Mouse (Mus musculus): ENCODE data around the gene Zswim1.

- TF ChIP-seq POLR2A (IDR thresholded peaks at IDR 0.05; ENCODE audit: extremely low read depth, insufficient read depth, low read length) (no peak), CTCF (IDR thresholded peaks at IDR 0.05; ENCODE audit: low read depth, low read length) (no peak)
These were observed 1.5 kb downstream of the Zswim1 start for GRCm38 (mm10) chr2:164823969-164824368.

Data from liver, adult 2 months (tissue).